Mouse (Mus musculus) midbrain, postnatal 0 days (tissue): Measurements from ENCODE around the gene AC124502.3. TPM values are rescaled to one million over a fixed set of nuclear protein-coding genes. Genes with fewer than 3 reads are reported as not detected.
"Not testable (repeated sequence)": the region's sequence is repeated elsewhere in the genome, so short reads cannot be mapped to it uniquely, and the experiment has no call there.

Experiments
- ATAC-seq: fragments of 200-750 bp; cut with Nextera tagmentation; 2 replicates; pipeline ENCODE4 v1.8.0; 2017; ENCODE audit warnings: moderate number of reproducible peaks, mild to moderate bottlenecking, moderate TSS enrichment, moderate library complexity; ENCODE audit not compliant: low FRiP score
- DNase-seq: peaks from one replicate; pipeline ENCODE4 v3.0.0-alpha.2; 2015; ENCODE audit warnings: low spot score
- H3K27ac ChIP-seq: fragments of 300-500 bp; sonication (generic); 2 replicates; pipeline ENCODE4 v1.5.1; 2014; ENCODE audit warnings: low read depth, mild to moderate bottlenecking, low read length, mixed read lengths
- H3K27me3 ChIP-seq: fragments of 300-500 bp; sonication (generic); 2 replicates; pipeline ENCODE4 v1.6.1; 2014; ENCODE audit warnings: low read length, control low read depth, mixed read lengths; ENCODE audit not compliant: insufficient read depth
- H3K36me3 ChIP-seq: fragments of 300-500 bp; sonication (generic); 2 replicates; pipeline ENCODE4 v1.6.1; 2014; ENCODE audit warnings: low read length, control low read depth, mixed read lengths; ENCODE audit not compliant: insufficient read depth
- H3K4me1 ChIP-seq: fragments of 300-500 bp; sonication (generic); 2 replicates; pipeline ENCODE4 v1.6.1; 2014; ENCODE audit warnings: mild to moderate bottlenecking, control low read depth, antibody characterized with exemption, low read length, mixed read lengths; ENCODE audit not compliant: insufficient read depth
- H3K4me2 ChIP-seq: fragments of 300-500 bp; sonication (generic); 2 replicates; pipeline ENCODE4 v1.6.1; 2014; ENCODE audit warnings: low read depth, mild to moderate bottlenecking, low read length, mixed read lengths; ENCODE audit not compliant: poor library complexity, severe bottlenecking
- H3K4me3 ChIP-seq: fragments of 300-500 bp; sonication (generic); 2 replicates; pipeline ENCODE4 v1.5.1; 2014; ENCODE audit warnings: low read depth, mild to moderate bottlenecking, low read length, moderate library complexity
- H3K9ac ChIP-seq: fragments of 300-500 bp; sonication (generic); replicated peaks from 2 replicates; pipeline ENCODE4 v1.6.1; 2014; ENCODE audit warnings: mild to moderate bottlenecking, low read length, moderate library complexity, mixed read lengths; ENCODE audit not compliant: poor library complexity, severe bottlenecking
- H3K9me3 ChIP-seq: fragments of 300-500 bp; sonication (generic); 2 replicates; pipeline ENCODE4 v1.6.1; 2016; ENCODE audit warnings: low read length, control low read depth
- CTCF ChIP-seq: IDR thresholded peaks from 2 replicates; pipeline ENCODE4 v1.5.1; 2016; ENCODE audit warnings: antibody characterized with exemption, mild to moderate bottlenecking
- WGBS: fragments of 180-500 bp; shearing (Covaris S2); extraction: QIAGEN DNeasy Blood & Tissue Kit; methylation state at CpG from one replicate; pipeline ENCODE4 v1.1.7; 2014; 5-methylcytosine and 5-hydroxymethylcytosine counted together
- polyA plus RNA-seq: library from polyadenylated mRNA; unstranded; fragments of >200 nt; fragmentation: Nextera tagmentation; extraction: Ambion mirVana; gene quantifications from 2 replicates; pipeline ENCODE4 v1.2.1, GENCODE M21; 2015
- total RNA-seq: library from RNA; depleted of rRNA; stranded (reverse); fragments of >200 nt; gene quantifications from 2 replicates; pipeline ENCODE4 v1.2.3, GENCODE M21; 2014

The AC124502.3 gene
- total and polyA plus RNA-seq, 2 experiments from 2014 or later = 3.7 to 12.5 TPM

- H3K9me3 ChIP-seq = no peaks in the 10 kb centered on the region
- H3K27me3 ChIP-seq = peaks cover 25% of the 10 kb centered on the region
- H3K4me3 ChIP-seq = no peak overlapping the region
- TF ChIP-seq CTCF = no peak
- 79% methylated on average over 18 of the region's 18 CpGs for WGBS
- no peak overlapping the region for H3K4me2 ChIP-seq
- no peak overlapping the region for H3K27ac ChIP-seq
- H3K36me3 ChIP-seq = peaks cover 25% of the 10 kb centered on the region
- ATAC-seq (no peak), DNase-seq (no peak)
- H3K4me1 ChIP-seq = no peaks in the 10 kb centered on the region
- no peak overlapping the region for H3K9ac ChIP-seq
Measured at GRCm38 (mm10) chr19:5082005-5082404, 43.3 kb downstream of the AC124502.3 start.

DNA sequence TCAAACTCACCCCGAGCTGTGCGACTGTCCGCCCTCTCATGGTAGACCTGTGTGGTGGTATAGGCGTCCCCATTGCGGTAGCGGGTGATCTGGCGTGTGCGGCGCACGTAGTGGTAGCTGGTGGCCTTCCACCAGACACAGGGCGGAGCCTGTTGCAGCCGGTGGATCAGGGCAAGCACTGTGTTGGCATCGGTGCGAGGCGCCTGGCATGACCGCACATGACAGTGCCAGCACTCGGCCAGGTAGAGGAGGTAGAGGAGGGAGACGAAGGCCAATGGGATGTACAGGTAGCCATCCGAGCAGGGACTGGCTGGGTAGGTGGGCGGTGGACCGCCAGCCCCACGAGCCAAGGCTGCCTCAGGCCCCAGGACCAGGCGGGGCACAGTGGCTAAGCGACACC, 43.9 kb downstream of the AC124502.3 start:
- DNase-seq = no peak
- no peak for TF ChIP-seq CTCF
- Histone ChIP-seq H3K9me3 (no peaks in the 10 kb centered on the region), H3K4me2 (no peak overlapping the region), H3K36me3 (peaks cover 25% of the 10 kb centered on the region), H3K4me1 (peaks cover 3% of the 10 kb centered on the region; the same call in 1 of the 2 replicates), H3K4me3 (no peak overlapping the region), H3K27ac (no peak overlapping the region), H3K9ac (no peak overlapping the region), H3K27me3 (peaks cover 25% of the 10 kb centered on the region)
- ATAC-seq = no peak
- 71% methylated on average over 24 of the region's 24 CpGs for whole genome bisulfite sequencing

DNA sequence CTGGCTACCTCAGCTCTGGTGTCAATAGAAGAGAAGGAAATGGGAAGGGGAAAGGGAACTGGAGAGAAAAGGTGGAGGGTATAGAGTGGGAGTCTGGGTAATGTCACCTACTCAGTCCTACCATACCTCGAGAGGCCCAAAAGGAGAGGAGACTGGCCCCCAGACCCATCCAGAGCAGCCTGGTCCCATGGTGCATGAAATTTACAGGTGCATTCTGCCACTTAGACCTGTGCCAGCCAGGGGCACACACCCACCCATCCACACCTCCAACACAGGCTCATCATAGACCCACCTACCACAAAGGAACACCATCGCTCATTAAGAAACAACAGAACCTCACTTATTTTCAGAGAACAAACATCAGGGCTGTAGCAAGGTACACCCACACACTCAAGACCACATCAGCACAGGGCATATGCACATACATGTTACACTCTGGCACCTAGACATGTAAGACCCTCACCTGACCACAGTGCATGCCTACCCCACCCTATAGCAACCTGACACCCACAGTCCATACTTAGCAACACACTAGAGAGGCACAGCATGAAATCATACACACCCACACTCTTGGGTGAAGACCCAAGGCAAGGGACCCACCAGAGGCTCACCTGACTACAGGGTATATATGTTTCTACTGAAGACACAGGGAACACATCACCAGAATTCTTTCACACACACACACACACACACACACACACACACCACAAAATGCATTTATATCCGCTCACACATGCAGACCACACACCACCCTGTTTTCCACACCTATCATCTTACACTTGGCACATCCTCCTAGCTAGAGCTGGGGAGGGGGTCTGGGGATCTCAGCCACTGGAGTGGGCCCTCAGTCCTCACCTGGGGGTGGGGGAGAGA, 45.5 kb downstream of the AC124502.3 start:
- Histone ChIP-seq H3K27ac (peak overlapping the region; percentile 48; the same call in 1 of the 2 replicates), H3K27me3 (peaks cover 25% of the 10 kb centered on the region), H3K4me1 (peaks cover 7% of the 10 kb centered on the region; the same call in 1 of the 2 replicates), H3K4me3 (peak overlapping the region; percentile 77), H3K36me3 (peaks cover 25% of the 10 kb centered on the region), H3K9ac (peak overlapping the region; percentile 91), H3K9me3 (no peaks in the 10 kb centered on the region), H3K4me2 (peak overlapping the region; percentile 72)
- ATAC-seq (no peak), DNase-seq (no peak)
- no peak for TF ChIP-seq CTCF
- WGBS = 57% methylated on average over 3 of the region's 3 CpGs

- no peak for TF ChIP-seq CTCF
- WGBS = 1% methylated on average over 15 of the region's 15 CpGs
- peaks cover 25% of the 10 kb centered on the region for H3K36me3 ChIP-seq
- peak overlapping the region; percentile 77 for H3K4me3 ChIP-seq
- peaks cover 10% of the 10 kb centered on the region for H3K4me1 ChIP-seq
- peak overlapping the region; percentile 91 for H3K9ac ChIP-seq
- peaks cover 25% of the 10 kb centered on the region for H3K27me3 ChIP-seq
- no peak for ATAC-seq
- DNase-seq = no peak
- H3K27ac ChIP-seq = peak overlapping the region; percentile 48; the same call in 1 of the 2 replicates
- no peaks in the 10 kb centered on the region for H3K9me3 ChIP-seq
- peak overlapping the region; percentile 72 for H3K4me2 ChIP-seq
Measured at GRCm38 (mm10) chr19:5084834-5085144, 46.1 kb downstream of the AC124502.3 start.

GRCm38 (mm10) chr19:5085145-5085863, 46.6 kb downstream of the AC124502.3 start, which contains the start of gene Tmem151a:
TSS of gene Tmem151a (minus strand) at chr19:5085531.
- Histone ChIP-seq H3K4me3 (peak within 1 kb of the TSS; percentile 77), H3K27ac (peak within 1 kb of the TSS; percentile 48; the same call in 1 of the 2 replicates), H3K9me3 (no peaks in the 10 kb centered on the region), H3K9ac (peak within 1 kb of the TSS; percentile 91), H3K4me1 (peaks cover 10% of the 10 kb centered on the region), H3K27me3 (peaks cover 25% of the 10 kb centered on the region), H3K4me2 (peak within 1 kb of the TSS; percentile 72), H3K36me3 (peaks cover 21% of the 10 kb centered on the region)
- WGBS = 1% methylated on average over 52 of the region's 69 CpGs
- TF ChIP-seq CTCF = no peak
- DNase-seq = no peak
- no peak for ATAC-seq

DNA sequence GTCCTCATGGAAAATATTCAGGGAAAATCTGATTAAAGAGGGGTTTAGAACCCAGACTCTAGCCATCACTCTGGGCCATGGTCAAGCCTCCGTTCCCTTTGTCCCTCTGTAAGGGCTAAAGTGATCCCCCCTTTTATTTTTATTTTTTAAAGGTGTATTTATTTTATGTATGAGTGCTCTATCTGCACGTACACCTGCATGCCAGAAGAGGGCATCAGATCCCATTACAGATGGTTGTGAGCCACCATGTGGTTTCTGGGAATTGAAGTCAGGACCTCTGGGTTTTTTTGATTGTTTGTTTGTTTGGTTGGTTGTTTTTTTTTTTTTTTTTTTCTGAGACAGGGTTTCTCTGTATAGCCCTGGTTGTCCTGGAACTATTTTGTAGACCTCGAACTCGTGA, 47.8 kb downstream of the AC124502.3 start:
- not testable (repeated sequence) for H3K9ac ChIP-seq
- WGBS = 58% methylated on average over 4 of the region's 4 CpGs

More for the DNA sequence above, 47.8 kb downstream of the AC124502.3 start:
- not testable (repeated sequence) for H3K9me3 ChIP-seq, H3K27ac ChIP-seq, ATAC-seq, DNase-seq, H3K4me2 ChIP-seq, H3K4me3 ChIP-seq
- peaks cover 16% of the 10 kb centered on the region for H3K27me3 ChIP-seq
- peak; percentile 67 for TF ChIP-seq CTCF
- peaks cover 20% of the 10 kb centered on the region for H3K36me3 ChIP-seq
- H3K4me1 ChIP-seq = peaks cover 10% of the 10 kb centered on the region
